Mouse (Mus musculus): ENCODE results near the gene Exoc3l2.

Gene Exoc3l2

DNA sequence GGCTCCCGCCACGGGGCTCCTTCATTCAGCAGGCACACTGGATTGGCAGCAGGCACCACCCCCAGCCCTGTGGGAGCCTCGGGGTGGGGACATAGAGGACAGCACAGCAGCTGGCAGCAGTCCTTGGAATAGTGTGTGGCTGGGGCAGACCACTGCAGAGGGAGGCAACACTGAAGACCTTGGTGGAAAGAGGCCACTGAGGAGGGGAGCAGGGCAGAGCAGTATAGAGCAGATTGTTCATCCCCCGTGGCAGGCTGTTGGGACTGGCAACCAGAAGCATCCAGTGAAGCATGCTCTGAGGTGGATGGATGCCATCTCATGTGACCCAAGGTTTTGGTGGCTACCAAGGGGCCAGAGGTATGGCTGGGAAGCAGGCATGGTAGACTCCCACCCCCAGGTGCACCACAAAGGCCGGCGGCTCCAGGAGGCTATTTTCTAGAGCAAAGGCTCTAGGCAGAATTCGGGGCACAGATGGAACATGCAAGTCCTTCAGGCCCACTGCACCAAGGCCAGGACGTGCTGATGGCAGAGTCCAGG lies 79.1 kb downstream of the Exoc3l2 start:
- TF ChIP-seq NANOG (IDR thresholded peaks at IDR 0.05; ENCODE audit: borderline replicate concordance, low read length) (no peak), CTCF (conservative IDR thresholded peaks at IDR 0.05; ENCODE audit: low read length) (no peak), POU5F1 (IDR thresholded peaks at IDR 0.05; ENCODE audit: borderline replicate concordance, low read length) (no peak)
- Histone ChIP-seq H3K4me3 (replicated peaks; ENCODE audit: low read length) (no peak overlapping the region), H3K9me3 (ENCODE audit: low read length) (peaks cover 65% of the 10 kb centered on the region), H3K27me3 (ENCODE audit: insufficient read depth, low read length) (no peaks in the 10 kb centered on the region), H3K4me1 (replicated peaks; ENCODE audit: low read depth, low read length) (no peaks in the 10 kb centered on the region), H3K36me3 (ENCODE audit: insufficient read depth, low read length) (peaks cover 67% of the 10 kb centered on the region)

- Histone ChIP-seq H3K9me3 (ENCODE audit: low read length) (peaks cover 52% of the 10 kb centered on the region), H3K4me3 (replicated peaks; ENCODE audit: low read length) (no peak overlapping the region), H3K27me3 (ENCODE audit: insufficient read depth, low read length) (no peaks in the 10 kb centered on the region), H3K4me1 (replicated peaks; ENCODE audit: low read depth, low read length) (0 out of 2 replicates have a peak, but pooled peaks cover 5% of the 10 kb centered on the region), H3K36me3 (ENCODE audit: insufficient read depth, low read length) (peaks cover 63% of the 10 kb centered on the region)
- TF ChIP-seq CTCF (conservative IDR thresholded peaks at IDR 0.05; ENCODE audit: low read length) (no peak; the same call in 1 of the 2 replicates), POU5F1 (IDR thresholded peaks at IDR 0.05; ENCODE audit: borderline replicate concordance, low read length) (no peak), NANOG (IDR thresholded peaks at IDR 0.05; ENCODE audit: borderline replicate concordance, low read length) (no peak)
Measured at GRCm38 (mm10) chr7:19543584-19543983, 80.5 kb downstream of the Exoc3l2 start.

DNA sequence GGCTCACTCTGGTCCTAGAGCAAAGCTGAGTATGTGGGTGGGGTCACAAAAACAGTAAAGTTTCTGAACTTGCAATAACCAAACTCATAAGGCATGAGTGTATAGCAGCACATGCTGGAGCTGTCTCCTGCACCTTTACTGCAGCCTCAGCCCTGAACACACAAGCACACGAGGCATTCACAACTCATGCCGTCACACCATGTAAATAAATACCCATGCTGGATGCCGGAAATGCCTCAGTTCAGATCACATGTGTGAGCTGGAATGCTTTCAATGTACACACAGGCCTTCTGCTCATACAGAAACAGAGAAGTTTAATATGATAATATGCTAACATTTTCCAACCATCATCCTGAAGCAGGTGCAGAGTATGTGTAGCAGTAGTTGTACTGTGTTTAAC lies 82.9 kb downstream of the Exoc3l2 start:
- Histone ChIP-seq H3K27me3 (ENCODE audit: insufficient read depth, low read length) (no peaks in the 10 kb centered on the region), H3K4me1 (replicated peaks; ENCODE audit: low read depth, low read length) (0 out of 2 replicates have a peak, but pooled peaks cover 5% of the 10 kb centered on the region), H3K9me3 (ENCODE audit: low read length) (peaks cover 27% of the 10 kb centered on the region), H3K36me3 (ENCODE audit: insufficient read depth, low read length) (peaks cover 65% of the 10 kb centered on the region), H3K4me3 (replicated peaks; ENCODE audit: low read length) (no peak overlapping the region)
- TF ChIP-seq NANOG (IDR thresholded peaks at IDR 0.05; ENCODE audit: borderline replicate concordance, low read length) (no peak), CTCF (conservative IDR thresholded peaks at IDR 0.05; ENCODE audit: low read length) (no peak), POU5F1 (IDR thresholded peaks at IDR 0.05; ENCODE audit: borderline replicate concordance, low read length) (no peak)

Data from E14TG2a.4 (cell line).